8 mouse cellular contexts compared by ENCODE assay signal in genomic region chr9:53705491-53705991, GRCm38 (mm10). TPM values are rescaled to one million over a fixed set of nuclear protein-coding genes. Genes with fewer than 3 reads are reported as not detected.
DNase-seq lines count a peak whose midpoint lies in the region; ATAC-seq and TF ChIP-seq lines count a peak whose summit lies in the region.

No protein-coding gene starts in this region.

- H3K9me3 ChIP-seq in kidney, postnatal 0 days (replicated peaks; ENCODE audit: low read length), result no peaks in the 10 kb centered on the region
- no peaks in the 10 kb centered on the region for H3K9me3 ChIP-seq in heart, embryonic 10.5 days

- under 1% methylated on average over 27 of the region's 28 CpGs for WGBS in kidney, postnatal 0 days
- WGBS in heart, embryonic 10.5 days, result 1% methylated on average over 28 of the region's 28 CpGs

- ATAC-seq in kidney, postnatal 0 days (replicated peaks; ENCODE audit: low FRiP score, low read depth), result no peak; the same call in 1 of the 2 replicates
- no peak for ATAC-seq in CD4-positive, CD25-positive, alpha-beta regulatory T cell, adult 4 months

- H3K27ac ChIP-seq in kidney, postnatal 0 days, result no peak overlapping the region
- H3K27ac ChIP-seq in heart, embryonic 10.5 days, result peak overlapping the region; percentile 24; the same call in 1 of the 2 replicates

- no peak for DNase-seq in kidney, postnatal 0 days (ENCODE audit: low spot score)
- DNase-seq in kidney, adult 8-10 months, result no peak
- DNase-seq in cerebellum, postnatal 14 days, result peak; percentile 45 to 47
- DNase-seq in heart, embryonic 10.5 days (ENCODE audit: low spot score), result no peak
- peak; percentile 9 to 33 for DNase-seq in layer of hippocampus, postnatal 25 days (ENCODE audit: extremely low spot score in 1 of 2, low spot score in 1 of 2)
- DNase-seq in lung, postnatal 14 days, result peak; percentile 2
- DNase-seq in right cerebral cortex, postnatal 4 days, result peak; percentile 32

- no peak overlapping the region for H3K9ac ChIP-seq in kidney, postnatal 0 days (ENCODE audit: low read depth, low read length)

- TF ChIP-seq CTCF in kidney, postnatal 0 days (IDR thresholded peaks at IDR 0.05; ENCODE audit: low read depth), result no peak

- H3K4me2 ChIP-seq in kidney, postnatal 0 days (ENCODE audit: low read length), result peak overlapping the region; percentile 70

- H3K36me3 ChIP-seq in kidney, postnatal 0 days (ENCODE audit: insufficient read depth, low read length), result no peaks in the 10 kb centered on the region
- H3K36me3 ChIP-seq in heart, embryonic 10.5 days, result no peaks in the 10 kb centered on the region

- H3K4me3 ChIP-seq in kidney, postnatal 0 days (replicated peaks; ENCODE audit: low read depth, low read length), result peak overlapping the region; percentile 27
- peak overlapping the region; percentile 65 for H3K4me3 ChIP-seq in heart, embryonic 10.5 days

- H3K27me3 ChIP-seq in kidney, postnatal 0 days (ENCODE audit: insufficient read depth, low read length), result no peaks in the 10 kb centered on the region
- no peaks in the 10 kb centered on the region for H3K27me3 ChIP-seq in heart, embryonic 10.5 days (ENCODE audit: insufficient read depth, poor library complexity, severe bottlenecking)

- no peaks in the 10 kb centered on the region; the same call in 1 of the 2 replicates for H3K4me1 ChIP-seq in kidney, postnatal 0 days (replicated peaks; ENCODE audit: insufficient read depth, low read length)
- peaks cover 11% of the 10 kb centered on the region for H3K4me1 ChIP-seq in heart, embryonic 10.5 days

RNA-seq across cellular contexts. Expression of gene Rab39, which starts 0.5 kb away (rescaled TPM):
- polyA plus RNA-seq in kidney, postnatal 0 days (2015; fragmentation: Nextera tagmentation; extraction: Ambion mirVana), result 0.10 and 0.20 TPM in 2 replicates
- 0.16 and 0.60 TPM in 2 replicates for polyA plus RNA-seq in heart, embryonic 10.5 days (2016; fragmentation: Nextera tagmentation; extraction: Ambion mirVana)
- total RNA-seq in layer of hippocampus, postnatal 25 days (2021), result 1 to 10 TPM; 1.5 to 2.1 TPM
- not detected for polyA plus RNA-seq in CD4-positive, CD25-positive, alpha-beta regulatory T cell, adult 4 months (2017; shearing (Covaris generic))

RNA-seq across cellular contexts. Expression of gene Cul5, which starts 35.7 kb away (rescaled TPM):
- 32.2 and 32.8 TPM in 2 replicates for polyA plus RNA-seq in kidney, postnatal 0 days (2015; fragmentation: Nextera tagmentation; extraction: Ambion mirVana)
- polyA plus RNA-seq in heart, embryonic 10.5 days (2016; fragmentation: Nextera tagmentation; extraction: Ambion mirVana), result 31.5 and 32.4 TPM in 2 replicates
- 10 to 100 TPM; 59.4 to 63.1 TPM for total RNA-seq in layer of hippocampus, postnatal 25 days (2021)
- 10 to 100 TPM; 33.9 to 43.0 TPM for polyA plus RNA-seq in CD4-positive, CD25-positive, alpha-beta regulatory T cell, adult 4 months (2017; shearing (Covaris generic))

Comparison
In these comparisons a context has a peak if more than half of its experiments do, and no peak if none do; other contexts are left out.
1. DNase-seq: peak in cerebellum, postnatal 14 days (2 of 2), layer of hippocampus, postnatal 25 days (2 of 2), lung, postnatal 14 days (single experiment) and right cerebral cortex, postnatal 4 days (single experiment); none in kidney, postnatal 0 days (single experiment), kidney, adult 8-10 months (0 of 2) and heart, embryonic 10.5 days (single experiment).